12 mouse cellular contexts compared by ENCODE assay signal in the genomic region with DNA sequence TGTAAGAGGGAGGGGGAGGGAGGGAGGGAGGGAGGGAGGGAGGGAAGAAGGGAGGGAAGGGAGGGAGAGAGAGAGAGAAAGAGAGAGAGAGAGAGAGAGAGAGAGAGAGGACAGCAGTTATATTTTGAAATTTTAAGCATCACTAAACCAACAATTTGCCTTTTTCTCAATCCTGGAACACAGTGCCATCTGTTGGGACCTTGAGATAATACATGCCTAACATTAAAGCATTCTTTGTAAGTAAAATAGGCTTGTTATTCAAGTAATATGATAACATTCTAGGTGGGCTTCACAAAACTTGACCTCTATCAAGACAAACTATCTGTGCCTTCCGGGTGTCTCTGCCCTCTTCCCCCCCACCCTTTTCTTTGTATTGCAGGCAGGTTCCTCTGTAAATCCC. TPM values are rescaled to one million over a fixed set of nuclear protein-coding genes. Genes with fewer than 3 reads are reported as not detected.
DNase-seq lines count a peak whose midpoint lies in the region; ATAC-seq and TF ChIP-seq lines count a peak whose summit lies in the region.
"Had no signal": no experiment of that assay in that cellular context is flagged by ENCODE, and none has a peak within 500 bp of the region (broad histone marks: within the 10 kb centered on the region; RNA-seq: fewer than 3 reads in every experiment).

No protein-coding gene starts in this region.

- peak; percentile 31; the same call in 1 of the 2 replicates for ATAC-seq in forebrain, embryonic 16.5 days
- ATAC-seq in forebrain, embryonic 15.5 days (replicated peaks), result no peak
- ATAC-seq in liver, postnatal 0 days, result no peak
- ATAC-seq in liver, embryonic 11.5 days (replicated peaks; ENCODE audit: low FRiP score), result no peak
- no peak for ATAC-seq in Patski

- in situ Hi-C loops in Patski (cut with MboI; ENCODE audit: low pct_unique_long_range_greater_than_20kb), result no loop called here

- no peak for TF ChIP-seq EP300 in liver, postnatal 0 days (IDR thresholded peaks at IDR 0.05; ENCODE audit: low read depth)

- POLR2A ChIA-PET in Patski (lab: Charles Lee), result no interaction called here

- 57% methylated on average over 1 of the region's 1 CpGs for WGBS in forebrain, embryonic 16.5 days
- 48% methylated on average over 1 of the region's 1 CpGs for WGBS in forebrain, embryonic 15.5 days
- WGBS in liver, postnatal 0 days (ENCODE audit: insufficient replicate concordance), result 45% methylated on average over 1 of the region's 1 CpGs
- 18% methylated on average over 1 of the region's 1 CpGs for WGBS in liver, embryonic 11.5 days

- no peak overlapping the region for H3K4me2 ChIP-seq in forebrain, embryonic 16.5 days (ENCODE audit: low read length)
- no peak overlapping the region for H3K4me2 ChIP-seq in forebrain, embryonic 15.5 days (replicated peaks)
- H3K4me2 ChIP-seq in liver, postnatal 0 days (ENCODE audit: low read depth, low read length), result no peak overlapping the region
- no peak overlapping the region for H3K4me2 ChIP-seq in liver, embryonic 11.5 days
- H3K4me2 ChIP-seq: hindbrain, embryonic 15.5 days had no signal

- no peaks in the 10 kb centered on the region for H3K9me3 ChIP-seq in forebrain, embryonic 16.5 days (ENCODE audit: control insufficient read depth, low read length)
- H3K9me3 ChIP-seq in forebrain, embryonic 15.5 days, result no peaks in the 10 kb centered on the region
- no peaks in the 10 kb centered on the region for H3K9me3 ChIP-seq in liver, postnatal 0 days (ENCODE audit: low read length)
- no peaks in the 10 kb centered on the region for H3K9me3 ChIP-seq in liver, embryonic 11.5 days (ENCODE audit: control insufficient read depth, low read length)
- H3K9me3 ChIP-seq: hindbrain, embryonic 15.5 days had no signal

- H3K27ac ChIP-seq in forebrain, embryonic 16.5 days (ENCODE audit: low read length), result no peak overlapping the region
- H3K27ac ChIP-seq in forebrain, embryonic 15.5 days (replicated peaks), result no peak overlapping the region
- no peak overlapping the region for H3K27ac ChIP-seq in liver, postnatal 0 days (ENCODE audit: low read depth)
- H3K27ac ChIP-seq in liver, embryonic 11.5 days (ENCODE audit: low read depth, low read length), result no peak overlapping the region
- H3K27ac ChIP-seq: hindbrain, embryonic 15.5 days had no signal

- intact Hi-C loops in left cerebral cortex, postnatal 36 days (cut with DNase I), result no loop called here

- H3K9ac ChIP-seq in forebrain, embryonic 16.5 days (replicated peaks; ENCODE audit: low read depth, low read length), result no peak overlapping the region
- no peak overlapping the region for H3K9ac ChIP-seq in forebrain, embryonic 15.5 days (replicated peaks)
- no peak overlapping the region for H3K9ac ChIP-seq in liver, postnatal 0 days (replicated peaks)
- H3K9ac ChIP-seq in liver, embryonic 11.5 days (ENCODE audit: low read depth, low read length), result no peak overlapping the region
- H3K9ac ChIP-seq: hindbrain, embryonic 15.5 days had no signal

- H3K4me3 ChIP-seq in forebrain, embryonic 16.5 days (replicated peaks; ENCODE audit: low read length), result no peak overlapping the region
- H3K4me3 ChIP-seq in forebrain, embryonic 15.5 days, result no peak overlapping the region
- no peak overlapping the region for H3K4me3 ChIP-seq in liver, postnatal 0 days (ENCODE audit: low read depth, low read length)
- H3K4me3 ChIP-seq in liver, embryonic 11.5 days (ENCODE audit: low read depth, low read length), result no peak overlapping the region
- H3K4me3 ChIP-seq: hindbrain, embryonic 15.5 days had no signal

- no peaks in the 10 kb centered on the region for H3K4me1 ChIP-seq in forebrain, embryonic 16.5 days (replicated peaks; ENCODE audit: control insufficient read depth, insufficient read depth, low read length)
- H3K4me1 ChIP-seq in forebrain, embryonic 15.5 days, result no peaks in the 10 kb centered on the region
- no peaks in the 10 kb centered on the region for H3K4me1 ChIP-seq in liver, postnatal 0 days (ENCODE audit: insufficient read depth)
- no peaks in the 10 kb centered on the region; the same call in 1 of the 2 replicates for H3K4me1 ChIP-seq in liver, embryonic 11.5 days (replicated peaks; ENCODE audit: control insufficient read depth, insufficient read depth, low read length)
- H3K4me1 ChIP-seq: hindbrain, embryonic 15.5 days had no signal

- H3K36me3 ChIP-seq in forebrain, embryonic 16.5 days (ENCODE audit: control insufficient read depth, insufficient read depth), result no peaks in the 10 kb centered on the region
- no peaks in the 10 kb centered on the region for H3K36me3 ChIP-seq in forebrain, embryonic 15.5 days
- H3K36me3 ChIP-seq in liver, postnatal 0 days (replicated peaks; ENCODE audit: insufficient read depth, low read length), result no peaks in the 10 kb centered on the region
- no peaks in the 10 kb centered on the region for H3K36me3 ChIP-seq in liver, embryonic 11.5 days (ENCODE audit: control insufficient read depth, insufficient read depth, low read length)
- H3K36me3 ChIP-seq: hindbrain, embryonic 15.5 days had no signal

- TF ChIP-seq CTCF in liver, postnatal 0 days (IDR thresholded peaks at IDR 0.05; ENCODE audit: low read depth), result peak; percentile 45
- peak; percentile 54 for TF ChIP-seq CTCF in Patski (IDR thresholded peaks at IDR 0.05)

- no peak for DNase-seq in liver, postnatal 0 days
- no peak for DNase-seq in liver, embryonic 11.5 days (ENCODE audit: low spot score)
- DNase-seq in Patski (ENCODE audit: low read depth, low spot score), result no peak
- peak; percentile 57 for DNase-seq in mesoderm, embryonic 11.5 days (ENCODE audit: low read depth, low spot score)
- DNase-seq in urinary bladder, postnatal 25 days (ENCODE audit: low spot score), result no peak
- DNase-seq in left cerebral cortex, postnatal 36 days (ENCODE audit: low spot score in 2 of 2), result no peak
- DNase-seq: cerebellum, adult 9-10 months; gastrocnemius, postnatal 14 days; layer of hippocampus, postnatal 36 days had no signal

- H3K27me3 ChIP-seq in forebrain, embryonic 16.5 days (replicated peaks; ENCODE audit: control insufficient read depth, insufficient read depth, low read length), result no peaks in the 10 kb centered on the region
- H3K27me3 ChIP-seq in forebrain, embryonic 15.5 days, result no peaks in the 10 kb centered on the region
- no peaks in the 10 kb centered on the region for H3K27me3 ChIP-seq in liver, postnatal 0 days (ENCODE audit: insufficient read depth, low read length)
- no peaks in the 10 kb centered on the region for H3K27me3 ChIP-seq in liver, embryonic 11.5 days (replicated peaks; ENCODE audit: control insufficient read depth, insufficient read depth, low read length)
- H3K27me3 ChIP-seq in Patski, result no peaks in the 10 kb centered on the region
- H3K27me3 ChIP-seq: hindbrain, embryonic 15.5 days had no signal

- CTCF ChIA-PET in Patski (lab: Charles Lee), result no interaction called here

RNA-seq across cellular contexts. Expression of a gene that starts 34.0 kb away (rescaled TPM):
- 8.0 and 11.6 TPM in 2 replicates for polyA plus RNA-seq in forebrain, embryonic 16.5 days (2015; fragmentation: Nextera tagmentation; extraction: Ambion mirVana)
- polyA plus RNA-seq in forebrain, embryonic 15.5 days (2015; fragmentation: Nextera tagmentation; extraction: Ambion mirVana), result 3.7 and 5.5 TPM in 2 replicates
- polyA plus RNA-seq in liver, postnatal 0 days (2015; fragmentation: Nextera tagmentation; extraction: Ambion mirVana), result 0.43 TPM in 1 of 2 replicates, not detected in the other
- polyA plus RNA-seq in liver, embryonic 11.5 days (2014; fragmentation: Nextera tagmentation; extraction: Ambion mirVana), result 0.32 and 0.63 TPM in 2 replicates
- polyA plus RNA-seq in Patski (2021), result not detected
- total RNA-seq in left cerebral cortex, postnatal 36 days (2021), result 100 to 1,000 TPM; 117 to 119 TPM
